Mouse (Mus musculus) neural tube, postnatal 0 days (tissue): ENCODE results near the gene Saa2. TPM values are rescaled to one million over a fixed set of nuclear protein-coding genes. Genes with fewer than 3 reads are reported as not detected.

Experiments
- polyA plus RNA-seq: library from polyadenylated mRNA; unstranded; fragments of >200 nt; fragmentation: Nextera tagmentation; extraction: Ambion mirVana; gene quantifications from 2 replicates; pipeline ENCODE4 v1.2.1, GENCODE M21; 2015

Saa2 gene
- polyA plus RNA-seq = not detected in 2 replicates

GRCm38 (mm10) chr7:46751490-46751889, at the start of gene Saa2:
TSS of gene Saa2 (plus strand) at chr7:46751790.

DNA sequence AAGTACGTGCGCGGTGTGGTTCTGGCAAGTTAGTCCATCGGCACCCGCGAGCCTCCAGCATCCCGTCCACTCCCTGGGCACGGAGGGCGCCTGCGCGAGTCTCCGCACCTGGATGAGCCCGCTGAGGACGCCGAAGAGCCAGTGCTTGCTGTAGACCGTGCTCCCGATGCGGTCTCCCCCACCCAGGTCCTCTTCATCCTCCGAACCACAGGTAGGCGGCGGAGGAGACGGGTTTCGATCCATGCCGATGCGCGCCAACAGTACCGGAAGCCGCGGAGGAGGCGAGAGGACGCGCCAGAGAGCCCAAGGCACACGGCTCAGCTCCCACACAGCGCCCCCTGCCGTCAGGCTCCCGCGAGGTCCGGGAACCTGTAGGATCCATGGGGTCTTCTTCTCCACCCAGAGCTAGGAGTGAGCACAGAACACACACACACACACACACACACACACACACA, 41.2 kb upstream of the Saa2 start, which contains the start of gene Saal1:
TSS of gene Saal1 (minus strand) at position 291 of the 455 bp plus-strand sequence.

DNA sequence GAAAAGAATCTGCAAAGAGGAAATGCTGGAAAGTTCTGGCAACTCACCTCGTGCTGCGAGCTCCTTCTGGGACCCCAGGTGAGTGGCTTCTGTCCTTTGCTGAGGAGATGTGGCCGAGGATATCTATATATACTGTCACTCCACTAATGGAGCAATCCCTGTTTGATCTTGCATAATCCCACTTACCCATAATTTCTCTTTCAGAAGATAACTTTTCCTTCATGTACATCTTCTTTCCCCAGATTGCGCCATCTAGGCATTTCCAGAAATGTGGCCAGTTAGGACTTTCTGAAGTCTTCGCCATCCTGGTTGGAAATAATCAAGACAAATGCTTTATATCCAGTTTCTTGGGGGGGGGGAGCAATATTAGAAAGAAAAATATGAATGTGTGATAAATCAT, 36.0 kb upstream of the Saa2 start, which contains the start of gene Saa3:
TSS of gene Saa3 (minus strand) at position 101 of the 400 bp plus-strand sequence.

DNA sequence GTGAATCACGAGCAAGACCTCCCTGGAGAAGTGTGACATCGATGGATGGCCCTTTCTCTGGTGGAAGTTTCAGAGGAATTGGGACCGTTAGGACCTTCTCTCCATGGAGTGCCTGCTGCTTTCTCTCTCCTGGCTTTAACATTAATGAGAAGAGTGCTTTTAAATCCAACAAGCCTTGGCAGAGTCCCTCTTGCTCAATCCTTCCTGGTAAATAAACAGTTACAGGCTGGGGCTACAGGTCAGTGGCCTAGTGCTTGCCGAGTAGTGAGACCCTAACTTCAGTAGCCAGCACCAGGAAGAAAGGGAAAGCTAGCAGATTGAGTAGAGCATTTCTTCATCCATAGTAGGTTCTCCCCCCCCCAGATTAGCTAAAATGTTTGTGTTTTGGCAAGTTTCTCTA, 19.1 kb upstream of the Saa2 start, which contains the start of gene Saa4:
TSS of gene Saa4 (minus strand) at position 146 of the 400 bp plus-strand sequence.

DNA sequence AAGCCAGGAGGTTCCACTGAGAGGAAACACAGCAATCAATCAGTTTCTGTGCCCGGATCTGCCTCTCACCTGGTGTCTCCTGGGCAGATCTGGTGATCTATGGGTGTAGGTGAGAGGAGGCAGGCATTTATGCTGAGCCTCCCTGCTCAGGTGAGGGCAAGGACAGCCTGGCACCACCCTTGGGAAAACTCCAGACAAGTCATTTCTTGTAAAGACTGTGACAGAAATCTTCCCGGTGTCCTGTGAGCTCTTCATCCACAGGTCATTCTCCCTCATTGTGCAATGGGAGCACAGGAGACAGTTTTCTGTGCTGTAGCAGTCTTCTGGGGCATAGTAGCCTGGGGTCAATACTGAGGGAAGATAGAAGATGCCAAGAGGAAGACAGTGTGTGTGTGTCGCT, 8.7 kb upstream of the Saa2 start, which contains the start of gene Saa1:
TSS of gene Saa1 (minus strand) at position 101 of the 400 bp plus-strand sequence.

DNA sequence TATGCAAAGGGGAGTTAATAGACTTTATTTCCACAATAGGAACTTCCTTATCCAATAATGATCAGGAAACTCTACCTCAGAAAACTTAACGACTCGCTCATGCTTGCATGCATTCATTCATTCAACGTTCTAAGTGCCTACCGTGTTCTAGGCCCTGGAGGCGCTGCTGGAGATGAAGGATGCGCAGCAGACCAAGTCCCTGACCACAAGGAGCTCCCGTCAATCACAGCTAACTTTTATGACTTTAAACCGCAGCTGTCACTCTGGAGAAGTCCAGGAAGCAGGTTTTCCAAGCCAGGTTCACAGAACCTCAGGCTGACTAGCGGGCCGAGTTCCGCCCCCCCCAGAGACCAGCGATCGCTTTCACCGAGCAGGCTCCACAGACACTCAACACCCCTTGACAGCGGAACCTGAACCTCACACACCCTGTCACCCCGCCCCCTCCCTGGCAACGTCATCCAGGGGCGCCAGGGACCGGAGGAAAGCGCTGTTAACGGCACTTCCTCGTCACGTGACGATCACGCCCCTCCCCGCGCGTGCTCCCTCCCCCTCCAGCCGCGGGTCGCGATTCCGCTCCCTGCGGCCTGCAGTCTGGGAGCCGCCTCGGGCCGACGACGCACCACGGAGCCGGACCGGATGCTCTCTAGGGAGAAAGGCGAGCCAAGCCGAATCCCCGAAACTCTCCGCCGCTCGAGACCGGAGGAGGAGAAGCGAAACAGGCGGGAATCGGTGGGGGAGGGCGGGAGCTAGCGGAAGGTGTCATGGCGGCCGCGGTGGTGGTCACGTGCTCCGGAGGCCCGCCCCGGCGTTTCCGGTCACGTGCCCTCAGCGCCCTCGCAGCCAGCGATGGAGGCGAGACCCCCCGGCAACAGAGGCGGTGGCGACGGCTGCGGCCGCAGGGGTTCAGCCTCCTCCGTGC, 44.0 kb downstream of the Saa2 start, which contains the start of the genes Hps5 and Gtf2h1:
TSS of gene Hps5 (minus strand) at position 778 of the 919 bp plus-strand sequence.
TSS of gene Gtf2h1 (plus strand) at position 817 of the 919 bp plus-strand sequence.

Other genes starting within 250 kb of the Saa2 start
- gene Sergef, start 112.0 kb upstream of the Saa2 start, polyA plus RNA-seq = 40.3 and 44.9 TPM in 2 replicates
- gene Tph1, start 79.3 kb upstream of the Saa2 start, polyA plus RNA-seq = 0.08 and 0.15 TPM in 2 replicates
- 10.5 and 10.6 TPM in 2 replicates for gene Saal1, start 41.1 kb upstream of the Saa2 start, polyA plus RNA-seq
- 2.9 and 3.4 TPM in 2 replicates for gene Saa3, start 36.1 kb upstream of the Saa2 start, polyA plus RNA-seq
- gene Saa4, start 19.2 kb upstream of the Saa2 start, polyA plus RNA-seq = not detected in 2 replicates
- gene Saa1, start 8.8 kb upstream of the Saa2 start, polyA plus RNA-seq = 0.28 TPM in 1 of 2 replicates, not detected in the other
- 8.0 and 10.0 TPM in 2 replicates for gene Hps5, start 44.3 kb downstream of the Saa2 start, polyA plus RNA-seq
- 32.9 and 34.2 TPM in 2 replicates for gene Gtf2h1, start 44.3 kb downstream of the Saa2 start, polyA plus RNA-seq
- gene Ldha, start 89.7 kb downstream of the Saa2 start, polyA plus RNA-seq = 656 and 673 TPM in 2 replicates
- not detected in 2 replicates for gene Ldhc, start 109.4 kb downstream of the Saa2 start, polyA plus RNA-seq
- gene Tsg101, start 168.2 kb downstream of the Saa2 start, polyA plus RNA-seq = 242 and 250 TPM in 2 replicates
- 3.9 and 4.4 TPM in 2 replicates for gene Uevld, start 206.7 kb downstream of the Saa2 start, polyA plus RNA-seq
- not detected in 2 replicates for gene Gm9999, start 231.8 kb downstream of the Saa2 start, polyA plus RNA-seq